Mouse (Mus musculus) neural tube, embryonic 11.5 days (tissue): Measurements from ENCODE around the gene Cacna1c. TPM values are rescaled to one million over a fixed set of nuclear protein-coding genes. Genes with fewer than 3 reads are reported as not detected.
A peak's percentile ranks its signal among the peaks of the same experiment; 100 is the strongest.

Experiments
- ATAC-seq: fragments of 200-750 bp; cut with Nextera tagmentation; 2 replicates; pipeline ENCODE4 v1.8.0; 2017; ENCODE audit warnings: moderate number of reproducible peaks, mild to moderate bottlenecking, moderate TSS enrichment, moderate library complexity; ENCODE audit not compliant: insufficient read depth, low FRiP score, low TSS enrichment
- DNase-seq: peaks from one replicate; pipeline ENCODE4 v3.0.0-alpha.2; 2015; ENCODE audit warnings: low spot score
- H3K27ac ChIP-seq: fragments of 300-500 bp; sonication (generic); 2 replicates; pipeline ENCODE4 v1.5.1; 2014; ENCODE audit warnings: low read depth, mild to moderate bottlenecking, low read length
- H3K27me3 ChIP-seq: fragments of 300-500 bp; sonication (generic); 2 replicates; pipeline ENCODE4 v1.6.1; 2014; ENCODE audit warnings: mild to moderate bottlenecking, low read length, mixed read lengths; ENCODE audit not compliant: control insufficient read depth, insufficient read depth
- H3K36me3 ChIP-seq: fragments of 300-500 bp; sonication (generic); 2 replicates; pipeline ENCODE4 v1.6.1; 2014; ENCODE audit warnings: mild to moderate bottlenecking, low read length, moderate library complexity, mixed read lengths; ENCODE audit not compliant: control insufficient read depth, insufficient read depth
- H3K4me1 ChIP-seq: fragments of 300-500 bp; sonication (generic); 2 replicates; pipeline ENCODE4 v1.6.1; 2014; ENCODE audit warnings: low read length, mixed read lengths; ENCODE audit not compliant: control insufficient read depth, insufficient read depth
- H3K4me2 ChIP-seq: fragments of 300-500 bp; sonication (generic); 2 replicates; pipeline ENCODE4 v1.6.1; 2014; ENCODE audit warnings: low read depth, mild to moderate bottlenecking, moderate library complexity
- H3K4me3 ChIP-seq: fragments of 300-500 bp; sonication (generic); 2 replicates; pipeline ENCODE4 v1.5.1; 2014; ENCODE audit warnings: low read depth, low read length
- H3K9ac ChIP-seq: fragments of 300-500 bp; sonication (generic); 2 replicates; pipeline ENCODE4 v1.6.1; 2014; ENCODE audit warnings: mild to moderate bottlenecking, low read length
- H3K9me3 ChIP-seq: fragments of 300-500 bp; sonication (generic); 2 replicates; pipeline ENCODE4 v1.6.1; 2016; ENCODE audit warnings: low read length; ENCODE audit not compliant: control insufficient read depth
- WGBS: fragments of 180-500 bp; shearing (Covaris S2); extraction: QIAGEN DNeasy Blood & Tissue Kit; methylation state at CpG from one replicate; pipeline ENCODE4 v1.1.7; 2014; 5-methylcytosine and 5-hydroxymethylcytosine counted together
- polyA plus RNA-seq: library from polyadenylated mRNA; unstranded; fragments of >200 nt; fragmentation: Nextera tagmentation; extraction: Ambion mirVana; gene quantifications from 2 replicates; pipeline ENCODE4 v1.2.1, GENCODE M21; 2014

Gene Cacna1c
- polyA plus RNA-seq, 1 experiment from 2014 or later = 3.3 TPM

DNA sequence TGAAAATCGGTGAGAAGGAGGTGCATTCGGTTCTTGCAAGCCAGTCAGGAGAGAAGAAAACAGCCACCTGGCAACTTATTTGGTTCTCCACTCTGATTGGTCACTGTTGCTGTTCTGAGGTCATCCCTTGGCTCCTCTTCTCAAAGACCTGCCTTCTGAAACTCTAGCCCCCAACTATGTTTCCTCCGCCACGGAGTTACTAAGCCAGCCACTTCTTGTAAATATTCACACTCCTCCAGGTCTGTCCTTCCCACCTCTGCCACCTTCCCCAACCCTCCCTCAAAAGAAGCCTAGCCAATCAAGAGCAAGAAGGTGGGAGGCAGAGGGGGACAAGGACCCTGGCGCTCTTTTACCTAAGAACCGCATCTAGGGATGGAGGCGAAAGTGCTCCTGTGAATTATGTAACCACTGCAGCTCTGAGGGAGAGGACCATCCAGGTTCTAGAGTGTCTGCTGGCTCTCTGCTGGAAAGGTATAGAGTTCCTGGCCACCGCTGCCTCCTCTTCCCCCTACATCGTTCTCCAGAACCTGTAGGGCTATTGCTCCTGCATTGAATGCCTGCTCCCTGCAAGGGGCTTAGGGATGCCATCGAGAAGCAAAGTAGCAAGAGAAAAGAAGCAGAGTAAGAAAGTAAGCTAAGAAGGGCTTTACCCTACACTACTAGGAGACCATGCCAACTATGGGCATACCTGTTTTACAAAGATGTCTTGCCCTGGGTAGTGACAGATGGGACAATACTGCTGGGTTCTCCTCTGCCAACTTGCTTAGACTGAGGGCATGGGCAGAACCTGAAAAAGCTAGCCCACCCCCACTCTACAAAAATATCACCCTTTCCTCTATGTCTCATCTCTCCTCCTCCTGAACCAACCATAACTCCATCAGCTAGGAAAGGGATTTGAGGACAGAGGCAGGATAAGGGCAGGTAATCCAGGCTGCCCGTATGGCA, 90.3 kb downstream of the Cacna1c start:
- Histone ChIP-seq H3K4me2 (peak overlapping the region; percentile 98), H3K9ac (no peak overlapping the region), H3K9me3 (no peaks in the 10 kb centered on the region), H3K27ac (no peak overlapping the region), H3K27me3 (peaks cover 21% of the 10 kb centered on the region), H3K36me3 (no peaks in the 10 kb centered on the region), H3K4me3 (no peak overlapping the region; the same call in 1 of the 2 replicates), H3K4me1 (no peaks in the 10 kb centered on the region; the same call in 1 of the 2 replicates)
- 21% methylated on average over 11 of the region's 11 CpGs for WGBS
- no peak for DNase-seq
- no peak for ATAC-seq

DNA sequence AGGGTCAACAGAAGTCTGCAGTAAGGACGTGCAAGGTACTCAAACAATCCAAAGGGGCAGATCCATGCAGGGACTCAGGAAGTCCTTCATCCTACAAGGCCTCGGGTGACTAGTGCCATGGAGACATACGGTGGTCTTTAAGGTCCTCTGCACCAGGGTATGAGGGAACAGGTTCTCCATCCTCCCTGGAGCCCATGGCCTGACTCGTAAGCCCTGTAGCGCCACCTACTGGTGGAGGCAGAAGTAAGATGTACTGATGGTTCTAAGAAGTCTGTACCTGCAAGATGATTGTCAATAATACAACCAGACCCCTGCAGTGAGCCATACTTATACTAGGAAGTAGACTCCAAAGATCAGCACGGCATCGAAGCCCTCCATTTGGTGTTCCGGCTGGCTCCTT, 92.0 kb downstream of the Cacna1c start:
- no peak for ATAC-seq
- WGBS = 33% methylated on average over 8 of the region's 8 CpGs
- Histone ChIP-seq H3K9ac (no peak overlapping the region), H3K27me3 (peaks cover 21% of the 10 kb centered on the region), H3K36me3 (no peaks in the 10 kb centered on the region), H3K4me1 (no peaks in the 10 kb centered on the region; the same call in 1 of the 2 replicates), H3K27ac (no peak overlapping the region), H3K4me2 (no peak overlapping the region), H3K9me3 (no peaks in the 10 kb centered on the region), H3K4me3 (no peak overlapping the region)
- DNase-seq = peak; percentile 81

- Histone ChIP-seq H3K36me3 (no peaks in the 10 kb centered on the region), H3K9ac (no peak overlapping the region), H3K27me3 (peaks cover 21% of the 10 kb centered on the region), H3K27ac (no peak overlapping the region), H3K4me3 (no peak overlapping the region), H3K4me1 (no peaks in the 10 kb centered on the region; the same call in 1 of the 2 replicates), H3K4me2 (no peak overlapping the region), H3K9me3 (no peaks in the 10 kb centered on the region)
- ATAC-seq = no peak
- WGBS = 84% methylated on average over 9 of the region's 9 CpGs
- DNase-seq = no peak
These were observed 93.3 kb downstream of the Cacna1c start for GRCm38 (mm10) chr6:119102936-119103335.

GRCm38 (mm10) chr6:119099333-119099732, 96.9 kb downstream of the Cacna1c start:
- 92% methylated on average over 2 of the region's 2 CpGs for WGBS
- H3K27ac ChIP-seq = no peak overlapping the region
- ATAC-seq (no peak), DNase-seq (no peak)
- H3K9ac ChIP-seq = no peak overlapping the region
- no peaks in the 10 kb centered on the region for H3K27me3 ChIP-seq
- H3K9me3 ChIP-seq = no peaks in the 10 kb centered on the region
- H3K4me3 ChIP-seq = no peak overlapping the region
- no peaks in the 10 kb centered on the region for H3K4me1 ChIP-seq
- no peaks in the 10 kb centered on the region for H3K36me3 ChIP-seq
- H3K4me2 ChIP-seq = no peak overlapping the region

DNA sequence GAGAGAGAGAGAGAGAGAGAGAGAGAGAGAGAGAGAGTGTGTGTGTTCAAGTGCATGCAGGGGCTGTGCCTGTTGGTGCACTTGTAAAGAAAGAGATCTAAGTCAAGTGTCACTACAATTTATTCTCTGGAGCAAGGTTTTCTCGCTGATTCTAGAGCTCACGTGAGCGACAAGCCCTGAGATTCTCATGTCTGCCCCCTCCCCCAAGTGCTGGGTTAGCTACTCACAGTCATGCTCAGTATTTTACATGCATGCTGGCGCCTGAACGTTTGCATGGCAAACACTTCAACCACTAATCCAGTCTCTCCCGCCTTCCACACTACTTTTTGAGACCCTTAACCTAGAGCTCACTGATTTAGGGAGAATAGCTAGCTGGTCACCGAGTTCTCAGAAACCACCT, 99.7 kb downstream of the Cacna1c start:
- Histone ChIP-seq H3K9ac (no peak overlapping the region), H3K27ac (no peak overlapping the region), H3K4me3 (no peak overlapping the region), H3K9me3 (no peaks in the 10 kb centered on the region), H3K4me2 (no peak overlapping the region), H3K4me1 (no peaks in the 10 kb centered on the region), H3K36me3 (no peaks in the 10 kb centered on the region), H3K27me3 (no peaks in the 10 kb centered on the region)
- ATAC-seq = no peak
- no peak for DNase-seq
- 83% methylated on average over 7 of the region's 7 CpGs for WGBS

DNA sequence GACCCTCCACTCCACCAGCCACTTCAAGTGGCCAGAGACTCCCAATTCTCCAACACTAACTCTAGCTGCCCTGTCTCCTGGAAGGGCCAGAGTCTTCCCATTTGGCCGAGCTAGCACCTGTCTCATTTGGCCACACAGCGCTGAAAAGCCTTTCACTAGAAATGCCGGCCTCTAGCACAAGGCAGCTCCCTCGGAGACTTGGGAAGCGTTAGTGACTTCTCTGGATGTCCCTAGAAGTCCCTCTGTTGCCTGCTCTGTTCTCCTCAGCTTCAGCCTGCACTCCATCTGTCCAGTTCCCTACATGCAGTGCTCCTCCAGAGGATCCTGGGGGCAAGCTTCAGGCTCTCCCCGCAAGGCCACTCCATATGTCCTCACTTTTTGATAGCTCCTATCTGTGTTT, 101.1 kb downstream of the Cacna1c start:
- H3K4me3 ChIP-seq = no peak overlapping the region
- H3K9me3 ChIP-seq = no peaks in the 10 kb centered on the region
- WGBS = 67% methylated on average over 6 of the region's 6 CpGs
- H3K27ac ChIP-seq = no peak overlapping the region
- ATAC-seq (no peak), DNase-seq (no peak)
- H3K27me3 ChIP-seq = no peaks in the 10 kb centered on the region
- no peak overlapping the region for H3K4me2 ChIP-seq
- no peaks in the 10 kb centered on the region for H3K4me1 ChIP-seq
- no peak overlapping the region for H3K9ac ChIP-seq
- no peaks in the 10 kb centered on the region for H3K36me3 ChIP-seq

GRCm38 (mm10) chr6:119089173-119089572, 107.0 kb downstream of the Cacna1c start:
- Histone ChIP-seq H3K9ac (no peak overlapping the region), H3K9me3 (no peaks in the 10 kb centered on the region), H3K4me2 (no peak overlapping the region), H3K27ac (no peak overlapping the region), H3K4me3 (no peak overlapping the region), H3K27me3 (no peaks in the 10 kb centered on the region), H3K36me3 (no peaks in the 10 kb centered on the region), H3K4me1 (no peaks in the 10 kb centered on the region)
- DNase-seq = no peak
- WGBS = 93% methylated on average over 8 of the region's 8 CpGs
- ATAC-seq = no peak

DNA sequence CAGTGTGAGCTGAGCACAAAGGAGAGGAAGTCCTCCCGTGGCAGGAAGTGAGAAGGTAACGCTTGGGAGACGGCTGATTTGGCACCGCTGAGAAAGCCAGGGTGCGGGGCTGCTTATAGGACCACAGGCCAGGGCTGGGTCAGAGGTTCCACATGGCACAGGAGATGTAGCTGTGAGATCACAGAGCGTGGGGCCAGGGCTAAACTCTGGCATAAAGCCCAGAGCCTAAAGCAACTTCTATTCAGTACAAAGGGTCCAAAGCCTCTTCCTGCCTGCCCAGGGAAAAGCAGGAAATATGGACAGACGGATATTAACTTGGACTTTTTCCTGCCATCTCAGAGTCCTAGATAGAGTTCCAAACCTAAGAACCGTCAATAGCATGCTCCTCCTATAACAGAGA, 107.8 kb downstream of the Cacna1c start:
- Histone ChIP-seq H3K9ac (no peak overlapping the region), H3K9me3 (no peaks in the 10 kb centered on the region), H3K4me3 (no peak overlapping the region), H3K27me3 (no peaks in the 10 kb centered on the region), H3K4me2 (no peak overlapping the region), H3K27ac (no peak overlapping the region), H3K4me1 (no peaks in the 10 kb centered on the region), H3K36me3 (no peaks in the 10 kb centered on the region)
- WGBS = 77% methylated on average over 8 of the region's 8 CpGs
- DNase-seq (no peak), ATAC-seq (no peak)

DNA sequence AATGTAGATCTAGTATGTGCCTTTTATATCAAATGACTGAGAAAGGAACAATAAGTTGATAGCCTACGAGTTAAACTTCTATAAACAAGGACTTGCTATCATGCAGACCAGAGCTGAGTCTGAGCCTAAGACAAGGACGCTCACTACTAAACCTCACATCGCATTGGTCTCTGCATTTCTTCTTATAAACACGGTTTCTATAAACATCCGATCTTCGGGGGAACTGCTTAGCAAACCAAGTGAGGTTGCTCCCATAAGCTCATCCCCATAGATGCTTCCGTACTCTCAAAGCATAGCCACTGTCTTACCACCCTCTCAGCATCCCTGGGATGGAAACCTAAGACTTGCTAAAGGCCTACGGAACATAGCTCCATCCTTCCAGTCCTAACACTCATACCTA, 108.3 kb downstream of the Cacna1c start:
- 92% methylated on average over 8 of the region's 8 CpGs for WGBS
- ATAC-seq = no peak
- Histone ChIP-seq H3K36me3 (no peaks in the 10 kb centered on the region), H3K4me3 (no peak overlapping the region), H3K9ac (no peak overlapping the region), H3K4me2 (no peak overlapping the region), H3K27ac (no peak overlapping the region), H3K27me3 (no peaks in the 10 kb centered on the region), H3K9me3 (no peaks in the 10 kb centered on the region), H3K4me1 (no peaks in the 10 kb centered on the region)
- no peak for DNase-seq
